In the genomic region with DNA sequence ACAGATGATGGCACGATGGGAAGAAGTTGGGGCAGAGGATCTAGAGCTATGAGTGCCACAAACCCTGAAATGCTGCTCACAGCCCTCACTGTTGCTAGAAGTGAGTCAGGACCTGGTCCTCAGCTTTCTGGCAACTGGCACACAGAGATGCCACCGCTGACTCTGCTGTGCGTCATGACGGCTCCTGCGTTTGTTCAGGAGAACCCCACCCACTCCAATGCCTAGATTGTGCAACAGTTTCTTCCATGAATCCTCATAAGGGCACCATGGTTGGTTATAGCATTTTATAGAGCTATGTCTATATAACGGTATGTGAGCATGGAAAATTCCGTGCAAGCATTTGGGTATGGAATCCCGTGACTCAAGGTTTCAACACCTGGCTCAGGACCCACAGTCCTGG, we compare ENCODE assay signal across 29 mouse cellular contexts. TPM values are rescaled to one million over a fixed set of nuclear protein-coding genes. Genes with fewer than 3 reads are reported as not detected.
"Had no signal": no experiment of that assay in that cellular context is flagged by ENCODE, and none has a peak within 500 bp of the region (broad histone marks: within the 10 kb centered on the region; RNA-seq: fewer than 3 reads in every experiment).

No protein-coding gene starts in this region.

- H3K36me3 ChIP-seq: limb, embryonic 10.5 days; limb, embryonic 12.5 days; limb, embryonic 13.5 days; limb, embryonic 15.5 days; liver, embryonic 12.5 days; liver, embryonic 13.5 days; liver, embryonic 15.5 days; lung, embryonic 15.5 days; midbrain, embryonic 10.5 days; midbrain, embryonic 12.5 days; midbrain, embryonic 13.5 days; midbrain, embryonic 15.5 days; neural tube, embryonic 12.5 days had no signal

- DNase-seq: left cerebral cortex, postnatal 4 days; liver; liver, embryonic 13.5 days; lung, adult 2 months; lung, embryonic 14.5 days; lung, postnatal 10 days; lung, postnatal 14 days; lung, postnatal 36 days; lung, postnatal 4 days; midbrain, embryonic 14.5 days had no signal

- H3K4me2 ChIP-seq: limb, embryonic 12.5 days; limb, embryonic 13.5 days; limb, embryonic 15.5 days; liver, embryonic 11.5 days; liver, embryonic 12.5 days; liver, embryonic 13.5 days; liver, embryonic 15.5 days; lung, embryonic 14.5 days; lung, embryonic 15.5 days; midbrain, embryonic 11.5 days; midbrain, embryonic 12.5 days; midbrain, embryonic 13.5 days; midbrain, embryonic 15.5 days; neural tube, embryonic 12.5 days had no signal

- H3K27ac ChIP-seq: limb, embryonic 10.5 days; limb, embryonic 12.5 days; limb, embryonic 13.5 days; limb, embryonic 15.5 days; liver, embryonic 12.5 days; liver, embryonic 13.5 days; liver, embryonic 14.5 days; liver, embryonic 15.5 days; lung, embryonic 15.5 days; macrophage; midbrain, embryonic 10.5 days; midbrain, embryonic 12.5 days; midbrain, embryonic 13.5 days; midbrain, embryonic 15.5 days; neural tube, embryonic 12.5 days had no signal

- H3K4me3 ChIP-seq: limb, embryonic 10.5 days; limb, embryonic 12.5 days; limb, embryonic 13.5 days; limb, embryonic 15.5 days; liver, embryonic 12.5 days; liver, embryonic 13.5 days; liver, embryonic 15.5 days; lung, embryonic 15.5 days; megakaryocyte, embryonic 14.5 days; midbrain, embryonic 10.5 days; midbrain, embryonic 12.5 days; midbrain, embryonic 13.5 days; midbrain, embryonic 15.5 days; neural tube, embryonic 12.5 days had no signal

RNA-seq across cellular contexts. Expression of a gene that starts 5.3 kb away (rescaled TPM):
- total RNA-seq: liver, adult 2 months; megakaryocyte-erythroid progenitor cell, adult 5-6 weeks had no signal
